Mouse (Mus musculus) intestine, embryonic 14.5 days (tissue): ENCODE results near the gene Prkar2b. TPM values are rescaled to one million over a fixed set of nuclear protein-coding genes. Genes with fewer than 3 reads are reported as not detected.

Experiments
- ATAC-seq: fragments of 200-750 bp; cut with Nextera tagmentation; replicated peaks from 2 replicates; pipeline ENCODE4 v1.8.0; 2017; ENCODE audit warnings: low read depth, moderate number of reproducible peaks, moderate TSS enrichment, moderate library complexity; ENCODE audit not compliant: low FRiP score, low TSS enrichment
- DNase-seq: peaks from one replicate; pipeline ENCODE4 v3.0.0-alpha.2; 2018; ENCODE audit warnings: low spot score
- H3K27ac ChIP-seq: fragments of 300-500 bp; sonication (generic); 2 replicates; pipeline ENCODE4 v1.5.1; 2014; ENCODE audit warnings: low read depth, mild to moderate bottlenecking, control low read depth
- H3K27me3 ChIP-seq: fragments of 300-500 bp; sonication (generic); replicated peaks from 2 replicates; pipeline ENCODE4 v1.6.1; 2014; ENCODE audit warnings: low read length, control low read depth; ENCODE audit not compliant: control insufficient read depth, insufficient read depth
- H3K36me3 ChIP-seq: fragments of 300-500 bp; sonication (generic); 2 replicates; pipeline ENCODE4 v1.6.1; 2014; ENCODE audit warnings: low read length, control low read depth; ENCODE audit not compliant: control insufficient read depth, insufficient read depth
- H3K4me1 ChIP-seq: fragments of 300-500 bp; sonication (generic); replicated peaks from 2 replicates; pipeline ENCODE4 v1.6.1; 2014; ENCODE audit warnings: low read length, control low read depth, mixed read lengths; ENCODE audit not compliant: control insufficient read depth, insufficient read depth
- H3K4me2 ChIP-seq: fragments of 300-500 bp; sonication (generic); 2 replicates; pipeline ENCODE4 v1.6.1; 2014; ENCODE audit warnings: low read length
- H3K4me3 ChIP-seq: fragments of 300-500 bp; sonication (generic); 2 replicates; pipeline ENCODE4 v1.5.1; 2014; ENCODE audit warnings: low read depth, low read length, control low read depth, mixed read lengths
- H3K9ac ChIP-seq: fragments of 300-500 bp; sonication (generic); 2 replicates; pipeline ENCODE4 v1.6.1; 2014; ENCODE audit warnings: mild to moderate bottlenecking, low read length
- H3K9me3 ChIP-seq: fragments of 300-500 bp; sonication (generic); 2 replicates; pipeline ENCODE4 v1.6.1; 2016; ENCODE audit warnings: low read length, control low read depth; ENCODE audit not compliant: control insufficient read depth
- WGBS: fragments of 180-500 bp; shearing (Covaris S2); extraction: QIAGEN DNeasy Blood & Tissue Kit; methylation state at CpG from one replicate; pipeline ENCODE4 v1.1.7; 2014; 5-methylcytosine and 5-hydroxymethylcytosine counted together
- polyA plus RNA-seq: library from polyadenylated mRNA; unstranded; fragments of >200 nt; fragmentation: Nextera tagmentation; extraction: Ambion mirVana; gene quantifications from 2 replicates; pipeline ENCODE4 v1.2.1, GENCODE M21; 2014

The Prkar2b gene
- polyA plus RNA-seq, 1 experiment from 2014 or later, result 23.8 TPM

DNA sequence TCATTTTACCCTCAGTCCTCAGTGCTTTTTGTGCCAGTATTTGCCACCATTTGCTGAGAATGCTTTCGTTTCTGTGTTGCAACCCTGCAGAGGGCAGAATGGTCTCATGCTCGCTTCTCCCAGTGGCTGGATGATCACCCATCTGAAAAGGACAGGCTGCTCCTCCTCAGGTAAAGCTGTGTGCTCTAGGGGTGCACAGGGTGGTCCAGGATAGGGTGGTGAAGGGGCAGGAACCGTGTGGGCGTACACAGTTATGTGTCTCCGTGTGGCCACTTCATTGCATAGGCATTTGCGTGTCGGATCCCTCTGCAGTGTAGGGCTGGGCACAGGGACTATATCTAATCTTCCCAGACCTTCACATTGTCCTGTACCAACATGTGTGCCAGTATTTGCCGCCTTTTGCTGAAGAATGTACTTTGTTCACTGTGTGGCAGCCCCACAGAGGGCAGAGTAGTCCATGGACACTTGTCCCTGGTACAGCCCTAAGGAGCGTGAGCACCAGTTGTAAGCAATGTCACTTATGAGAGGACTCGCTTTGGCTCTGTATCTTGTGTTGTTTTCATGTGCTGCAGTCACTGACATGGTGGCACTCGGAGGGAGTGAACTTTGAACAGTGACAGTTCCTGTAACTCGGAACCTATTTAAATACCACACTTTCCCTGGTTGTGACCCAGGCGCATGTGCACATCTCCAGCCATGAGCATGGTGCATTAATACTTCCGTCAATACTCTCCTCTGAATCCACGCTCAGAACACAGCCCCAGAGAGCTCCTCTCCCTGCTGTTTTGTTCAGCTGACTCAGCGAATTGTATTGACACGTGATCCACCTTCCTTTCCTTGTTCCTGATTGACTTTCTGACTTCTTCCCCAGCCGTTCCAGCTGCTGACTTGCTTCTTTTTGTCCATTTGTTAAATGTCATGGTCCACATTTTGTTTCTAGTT, 140.4 kb downstream of the Prkar2b start:
- no peak for DNase-seq
- H3K9ac ChIP-seq, result no peak overlapping the region
- WGBS, result 84% methylated on average over 18 of the region's 18 CpGs
- no peaks in the 10 kb centered on the region for H3K27me3 ChIP-seq
- H3K4me3 ChIP-seq, result no peak overlapping the region
- H3K36me3 ChIP-seq, result peaks cover 32% of the 10 kb centered on the region
- H3K4me1 ChIP-seq, result no peaks in the 10 kb centered on the region
- no peaks in the 10 kb centered on the region for H3K9me3 ChIP-seq
- H3K4me2 ChIP-seq, result no peak overlapping the region
- ATAC-seq, result no peak
- no peak overlapping the region for H3K27ac ChIP-seq

DNA sequence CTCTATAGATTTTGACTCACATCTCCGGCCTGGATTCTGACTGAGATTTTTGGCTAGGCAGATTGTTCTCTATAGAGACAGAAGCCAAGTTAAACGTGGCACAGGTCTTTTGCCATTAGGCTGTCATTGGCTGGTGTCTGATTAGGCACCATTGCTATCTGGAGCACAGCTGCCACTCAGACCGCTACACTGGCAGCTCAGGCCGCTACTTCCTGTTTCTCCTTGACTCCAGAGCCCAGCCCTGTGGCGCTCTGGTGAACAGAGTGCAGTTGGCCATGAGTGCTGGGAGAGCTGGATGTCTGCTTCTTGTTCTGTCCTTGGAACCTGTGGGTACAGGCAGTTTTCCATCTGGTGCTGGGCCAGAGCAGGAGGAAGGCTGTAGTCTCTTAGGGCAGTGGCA, 143.9 kb downstream of the Prkar2b start:
- DNase-seq (no peak), ATAC-seq (no peak)
- H3K9ac ChIP-seq, result no peak overlapping the region
- H3K27ac ChIP-seq, result no peak overlapping the region
- H3K4me2 ChIP-seq, result no peak overlapping the region
- H3K9me3 ChIP-seq, result no peaks in the 10 kb centered on the region
- no peaks in the 10 kb centered on the region for H3K27me3 ChIP-seq
- peaks cover 10% of the 10 kb centered on the region; the same call in 1 of the 2 replicates for H3K36me3 ChIP-seq
- H3K4me1 ChIP-seq, result no peaks in the 10 kb centered on the region
- H3K4me3 ChIP-seq, result no peak overlapping the region
- WGBS, result 83% methylated on average over 5 of the region's 5 CpGs

DNA sequence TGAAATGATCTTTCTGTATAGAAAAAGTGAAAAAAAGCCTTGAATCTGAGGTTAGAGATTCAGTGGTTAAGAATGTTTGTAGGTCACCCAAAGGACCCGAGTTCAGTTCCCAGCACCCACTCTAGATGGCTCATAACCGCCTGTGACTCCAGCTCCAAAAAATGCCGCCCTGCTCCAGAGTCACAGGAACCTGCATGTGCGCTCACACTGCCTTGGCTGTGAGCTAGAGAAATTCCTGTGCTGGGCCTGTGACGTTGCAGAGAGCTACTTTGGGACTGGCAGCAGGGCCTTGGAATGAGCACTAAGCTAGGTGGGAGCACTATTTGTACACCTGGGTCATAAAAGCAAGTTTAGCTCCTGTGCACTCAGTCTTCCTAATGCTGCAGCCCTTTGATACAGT, 144.4 kb downstream of the Prkar2b start:
- H3K36me3 ChIP-seq, result 0 out of 2 replicates have a peak, but pooled peaks cover 6% of the 10 kb centered on the region
- H3K9me3 ChIP-seq, result no peaks in the 10 kb centered on the region
- no peak overlapping the region for H3K9ac ChIP-seq
- no peaks in the 10 kb centered on the region for H3K27me3 ChIP-seq
- H3K4me2 ChIP-seq, result no peak overlapping the region
- H3K27ac ChIP-seq, result no peak overlapping the region
- ATAC-seq, result no peak
- H3K4me3 ChIP-seq, result no peak overlapping the region
- WGBS, result 91% methylated on average over 5 of the region's 5 CpGs
- no peaks in the 10 kb centered on the region for H3K4me1 ChIP-seq
- no peak for DNase-seq

DNA sequence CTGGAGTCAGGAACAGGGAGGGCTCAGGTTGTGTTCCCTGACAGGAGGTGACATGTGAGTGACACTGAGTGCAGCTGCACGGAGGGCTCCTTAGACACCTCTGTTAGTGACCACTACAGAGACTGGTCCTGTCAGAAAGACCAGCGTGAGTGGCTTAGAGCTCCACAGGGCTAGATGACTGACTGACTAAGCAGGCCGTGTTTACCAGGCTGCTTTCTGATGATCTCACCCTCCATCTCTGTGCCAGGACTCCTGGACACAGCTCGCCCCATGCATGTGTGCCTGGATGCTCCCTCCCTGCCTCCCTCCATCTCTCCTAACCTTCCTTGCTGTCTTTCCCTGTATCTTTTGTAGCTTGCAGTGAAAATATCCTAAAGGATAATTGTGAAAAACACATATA, 147.5 kb downstream of the Prkar2b start:
- ATAC-seq (no peak), DNase-seq (no peak)
- H3K4me3 ChIP-seq, result no peak overlapping the region
- no peaks in the 10 kb centered on the region for H3K36me3 ChIP-seq
- H3K9me3 ChIP-seq, result no peaks in the 10 kb centered on the region
- H3K27ac ChIP-seq, result no peak overlapping the region
- no peak overlapping the region for H3K4me2 ChIP-seq
- H3K9ac ChIP-seq, result no peak overlapping the region
- 72% methylated on average over 4 of the region's 4 CpGs for WGBS
- H3K4me1 ChIP-seq, result no peaks in the 10 kb centered on the region
- no peaks in the 10 kb centered on the region for H3K27me3 ChIP-seq

DNA sequence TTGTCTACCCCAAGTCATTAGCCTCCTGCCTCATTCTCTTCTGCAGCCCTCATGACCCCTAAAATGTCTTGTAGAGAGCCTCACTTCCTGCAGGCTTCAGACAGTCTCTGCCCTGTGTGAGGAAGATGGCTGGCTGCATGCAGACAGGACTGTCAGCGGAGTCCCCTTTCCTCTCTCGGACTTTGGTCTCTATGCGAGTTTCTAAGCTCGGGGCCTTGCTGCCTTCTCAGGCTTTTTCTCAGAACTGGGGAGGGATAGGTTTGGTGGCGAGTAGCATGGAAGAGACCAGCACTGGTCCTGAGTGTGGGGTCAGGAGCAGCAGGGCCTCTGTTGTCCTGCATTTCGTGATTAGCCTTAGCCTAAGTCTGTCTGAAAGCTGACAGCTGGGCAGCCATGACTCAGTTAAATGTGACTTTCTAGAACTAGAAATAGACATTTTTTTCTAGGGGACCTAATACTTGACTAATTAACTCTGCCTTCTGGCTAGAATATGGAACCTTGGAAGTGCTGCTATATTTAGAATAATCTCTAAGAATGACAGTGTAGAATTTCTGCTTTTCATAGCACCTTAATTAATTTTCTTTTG, 148.0 kb downstream of the Prkar2b start:
- no peaks in the 10 kb centered on the region for H3K36me3 ChIP-seq
- H3K27ac ChIP-seq, result no peak overlapping the region
- no peaks in the 10 kb centered on the region for H3K9me3 ChIP-seq
- H3K9ac ChIP-seq, result no peak overlapping the region
- 82% methylated on average over 6 of the region's 6 CpGs for WGBS
- H3K27me3 ChIP-seq, result no peaks in the 10 kb centered on the region
- no peaks in the 10 kb centered on the region for H3K4me1 ChIP-seq
- H3K4me3 ChIP-seq, result no peak overlapping the region
- no peak overlapping the region for H3K4me2 ChIP-seq
- DNase-seq, result no peak
- ATAC-seq, result no peak

Other genes starting within 250 kb of the Prkar2b start
- 111 and 112 TPM in 2 replicates for gene Hbp1, start 110.8 kb downstream of the Prkar2b start, polyA plus RNA-seq
- gene Pik3cg, start 147.4 kb upstream of the Prkar2b start, polyA plus RNA-seq, result 2.9 and 3.7 TPM in 2 replicates